Mouse (Mus musculus): ENCODE measurements around the gene Lrriq3. TPM values are rescaled to one million over a fixed set of nuclear protein-coding genes. Genes with fewer than 3 reads are reported as not detected.

Gene Lrriq3
- total RNA-seq (2014; fragmentation: Nextera tagmentation) (not detected in 2 replicates), total RNA-seq (2017) (0.98 TPM in 1 of 2 replicates, not detected in the other)

- ATAC-seq (replicated peaks; ENCODE audit: poor library complexity, severe bottlenecking), result peak; percentile 95
Measured at GRCm38 (mm10) chr3:155093116-155093956, at the start of gene Lrriq3, which contains the start of gene Fpgt. Gene Lrriq3 (plus strand): TSS chr3:155093434. Gene Fpgt (minus strand): TSS chr3:155093403.

DNA sequence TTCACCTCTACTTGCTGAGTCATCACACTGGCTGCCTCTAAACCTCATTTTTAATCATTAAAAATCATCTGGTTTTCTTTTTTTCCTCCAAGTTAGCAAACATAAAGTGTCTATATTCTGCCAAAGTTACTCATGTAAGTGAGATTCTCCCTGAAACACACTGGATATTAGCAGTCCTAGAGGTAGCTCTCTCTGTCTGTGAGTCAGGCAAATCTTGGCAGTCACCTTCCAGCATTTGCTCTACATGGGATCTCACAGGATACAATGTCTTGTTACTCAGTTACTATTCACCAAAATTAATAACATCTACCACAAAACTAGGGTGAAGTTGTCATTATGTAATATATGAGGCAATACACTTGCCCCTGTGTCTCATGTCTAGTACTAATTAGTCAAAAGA, 41.2 kb upstream of the Lrriq3 start:
- no peak for ATAC-seq (replicated peaks; ENCODE audit: poor library complexity, severe bottlenecking)

- no peak for ATAC-seq (replicated peaks; ENCODE audit: poor library complexity, severe bottlenecking)
Measured at GRCm38 (mm10) chr3:155053189-155053588, 40.0 kb upstream of the Lrriq3 start.

DNA sequence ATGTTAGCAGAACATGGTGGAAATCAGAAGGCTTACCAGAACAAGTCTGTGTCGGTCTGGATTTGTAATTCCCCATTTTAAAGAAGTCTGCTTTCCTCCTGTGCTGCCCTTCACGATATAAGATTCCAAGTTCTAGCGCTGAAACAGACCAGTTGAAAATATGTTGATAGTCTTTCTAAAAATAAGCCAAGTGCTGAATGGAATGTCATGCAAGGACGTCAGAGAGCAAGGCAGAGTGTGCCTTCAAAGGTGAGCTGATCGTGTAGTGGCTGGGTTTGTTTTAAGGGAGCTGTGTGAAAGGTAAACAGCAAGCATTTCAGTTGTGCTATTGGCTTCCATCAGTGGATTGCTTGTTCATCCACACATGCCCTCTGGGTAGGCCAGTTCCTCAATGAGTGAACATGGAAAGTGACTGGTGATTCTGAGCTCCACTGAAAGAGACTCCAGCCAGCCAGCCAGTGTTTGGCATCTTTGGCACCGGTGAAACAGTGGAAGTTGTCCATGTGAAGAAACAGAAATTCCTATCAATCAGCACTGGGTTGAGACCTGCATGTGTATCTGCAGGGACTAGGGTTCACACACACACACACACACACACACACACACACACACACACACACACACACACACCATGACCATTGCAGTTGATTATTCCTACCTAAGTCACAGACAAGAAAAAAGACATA, 37.9 kb upstream of the Lrriq3 start, which contains the start of gene Tnni3k:
Gene Tnni3k (minus strand): TSS at position 177 of the 686 bp plus-strand sequence.
- ATAC-seq (replicated peaks; ENCODE audit: poor library complexity, severe bottlenecking), result no peak

- no peak for ATAC-seq (replicated peaks; ENCODE audit: poor library complexity, severe bottlenecking)
Measured at GRCm38 (mm10) chr3:155056606-155057005, 36.6 kb upstream of the Lrriq3 start.

- no peak for ATAC-seq (replicated peaks; ENCODE audit: poor library complexity, severe bottlenecking)
Measured at GRCm38 (mm10) chr3:155057566-155057965, 35.7 kb upstream of the Lrriq3 start.

DNA sequence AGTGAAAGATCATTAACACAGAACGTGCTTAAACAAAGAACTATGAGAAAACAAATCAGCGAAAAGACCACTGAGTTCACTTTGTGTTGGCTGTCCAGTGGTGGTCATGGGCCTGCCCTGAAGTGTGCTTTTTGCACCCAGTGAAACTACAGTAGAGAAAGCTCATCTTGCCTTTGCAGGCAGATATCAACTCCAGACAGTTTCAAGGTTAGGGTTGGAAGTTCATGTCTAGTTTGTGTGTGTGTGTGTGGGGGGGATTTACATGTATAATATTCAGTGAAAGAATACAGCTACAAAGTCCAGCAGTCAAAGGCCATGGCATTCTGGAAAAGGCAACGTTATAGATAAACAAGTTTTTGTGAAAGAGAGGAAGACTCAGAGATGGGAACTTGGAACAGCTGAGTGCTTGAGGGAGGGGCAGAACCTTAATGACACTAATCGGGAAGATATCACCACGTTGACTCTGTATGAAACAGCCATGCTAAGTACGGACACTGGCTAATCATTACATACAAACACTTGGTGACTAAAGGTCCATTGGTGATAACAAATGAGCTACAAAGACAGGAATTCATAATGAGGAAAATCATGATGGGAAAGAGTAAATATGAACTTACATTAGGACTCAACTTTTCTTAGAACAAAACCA, 34.3 kb upstream of the Lrriq3 start:
- no peak for ATAC-seq (replicated peaks; ENCODE audit: poor library complexity, severe bottlenecking)

- no peak for ATAC-seq (replicated peaks; ENCODE audit: poor library complexity, severe bottlenecking)
Measured at GRCm38 (mm10) chr3:155059449-155059822, 33.8 kb upstream of the Lrriq3 start.

GRCm38 (mm10) chr3:155077908-155078307, 15.3 kb upstream of the Lrriq3 start:
- ATAC-seq (replicated peaks; ENCODE audit: poor library complexity, severe bottlenecking), result no peak

GRCm38 (mm10) chr3:155092081-155092480, 1.2 kb upstream of the Lrriq3 start:
- no peak for ATAC-seq (replicated peaks; ENCODE audit: poor library complexity, severe bottlenecking)

DNA sequence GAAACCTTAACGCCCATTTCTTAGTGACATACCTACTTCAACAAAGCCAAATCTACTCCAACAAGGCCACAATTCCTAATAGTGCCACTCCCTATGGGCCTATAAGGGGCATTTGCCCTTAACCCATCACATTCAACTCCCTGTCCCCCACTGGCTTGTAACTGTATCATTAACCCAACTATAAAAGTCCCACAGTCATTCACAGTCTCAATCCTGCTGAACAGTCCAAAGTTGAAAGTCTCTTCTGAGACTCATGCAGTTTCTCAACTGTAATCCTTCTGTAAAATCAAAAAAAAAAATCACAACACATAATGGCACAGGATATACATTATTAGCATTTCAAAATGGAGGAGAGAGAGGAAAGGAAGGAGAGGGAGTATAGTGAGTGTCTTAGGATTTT, 6.0 kb downstream of the Lrriq3 start:
- ATAC-seq (replicated peaks; ENCODE audit: poor library complexity, severe bottlenecking), result no peak

GRCm38 (mm10) chr3:155105957-155106356, 12.7 kb downstream of the Lrriq3 start:
- ATAC-seq (replicated peaks; ENCODE audit: poor library complexity, severe bottlenecking), result no peak

- no peak for ATAC-seq (replicated peaks; ENCODE audit: poor library complexity, severe bottlenecking)
Measured at GRCm38 (mm10) chr3:155137737-155138136, 44.5 kb downstream of the Lrriq3 start.

DNA sequence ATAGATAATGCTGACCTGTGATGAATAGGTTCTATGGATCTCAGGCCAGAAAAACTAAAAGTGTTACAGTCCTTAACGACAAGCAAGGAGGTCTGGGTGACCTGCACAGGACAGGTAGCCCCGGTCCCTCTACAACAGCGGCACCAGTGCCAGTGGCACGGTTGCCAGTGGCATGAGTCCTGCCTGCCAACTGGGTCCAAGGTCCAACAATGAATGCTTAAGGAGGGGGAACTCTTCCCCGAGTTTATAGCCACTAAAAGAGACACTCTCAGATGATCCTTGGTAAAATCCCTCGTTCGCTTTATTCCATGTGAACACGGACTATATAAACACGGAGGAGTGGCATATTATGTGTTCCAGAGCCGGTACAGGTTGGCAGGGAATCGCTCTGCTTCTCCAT, 47.8 kb downstream of the Lrriq3 start:
- no peak for ATAC-seq (replicated peaks; ENCODE audit: poor library complexity, severe bottlenecking)

DNA sequence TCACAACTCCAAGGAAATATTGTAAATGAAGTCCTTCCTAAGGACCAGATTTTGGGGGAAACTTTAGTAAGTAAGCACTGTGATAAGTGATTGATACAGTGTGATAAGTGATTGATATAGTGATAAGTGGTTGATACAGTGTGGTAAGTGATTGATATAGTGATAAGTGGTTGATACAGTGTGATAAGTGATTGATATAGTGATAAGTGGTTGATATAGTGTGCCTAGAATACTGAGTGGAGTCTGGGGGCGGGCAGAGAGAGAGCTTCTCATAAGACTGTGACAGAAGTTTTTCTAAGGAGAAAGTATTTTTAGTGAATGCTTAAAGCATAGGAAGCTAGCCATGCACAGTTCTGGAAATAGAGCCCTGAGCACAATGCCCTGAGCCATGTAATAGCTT, 51.1 kb downstream of the Lrriq3 start:
- no peak for ATAC-seq (replicated peaks; ENCODE audit: poor library complexity, severe bottlenecking)

- ATAC-seq (replicated peaks; ENCODE audit: poor library complexity, severe bottlenecking), result no peak
Measured at GRCm38 (mm10) chr3:155161842-155162241, 68.6 kb downstream of the Lrriq3 start.

GRCm38 (mm10) chr3:155180303-155180902, 87.2 kb downstream of the Lrriq3 start:
- ATAC-seq (replicated peaks; ENCODE audit: poor library complexity, severe bottlenecking), result no peak

DNA sequence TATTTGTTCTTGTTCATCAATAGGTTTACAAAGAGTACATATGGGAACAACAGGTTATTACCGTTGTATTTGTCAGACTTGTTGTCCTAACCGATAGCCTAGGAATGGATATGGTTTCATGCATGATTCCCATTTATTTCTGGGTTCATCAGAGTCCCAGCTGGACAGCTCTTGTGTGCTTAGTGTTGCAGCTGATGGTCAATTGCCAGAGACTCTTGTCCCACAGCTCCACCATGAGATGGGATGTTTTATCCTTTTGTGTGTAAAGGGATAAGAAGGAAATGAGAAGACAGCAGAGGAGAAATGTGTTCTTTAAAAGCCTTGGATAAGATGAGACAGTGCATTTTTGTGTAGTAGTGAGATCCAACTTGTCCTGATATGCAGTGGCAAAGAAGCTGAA, 93.2 kb downstream of the Lrriq3 start:
- ATAC-seq (replicated peaks; ENCODE audit: poor library complexity, severe bottlenecking), result no peak

GRCm38 (mm10) chr3:155188857-155189256, 95.6 kb downstream of the Lrriq3 start:
- ATAC-seq (replicated peaks; ENCODE audit: poor library complexity, severe bottlenecking), result no peak

- peak; percentile 73 for ATAC-seq (replicated peaks; ENCODE audit: poor library complexity, severe bottlenecking)
Measured at GRCm38 (mm10) chr3:155234919-155235318, 141.7 kb downstream of the Lrriq3 start.

- ATAC-seq (replicated peaks; ENCODE audit: poor library complexity, severe bottlenecking), result no peak
Measured at GRCm38 (mm10) chr3:155235502-155235901, 142.3 kb downstream of the Lrriq3 start.

Data from granulocyte monocyte progenitor cell, adult 5-6 weeks (primary cell).